Mouse (Mus musculus): ENCODE results near the gene Ppt1. TPM values are rescaled to one million over a fixed set of nuclear protein-coding genes. Genes with fewer than 3 reads are reported as not detected.
"Not testable (repeated sequence)": the region's sequence is repeated elsewhere in the genome, so short reads cannot be mapped to it uniquely, and the experiment has no call there.

Gene Ppt1
- 10 to 100 TPM; 35.4 to 40.0 TPM for total RNA-seq (2021)
- long read RNA-seq, experiment 1, transcript Ppt1-201 (9 exons, 2,381 nt): major isoform, 76 of 80 reads
- long read RNA-seq, experiment 1, partial matches to known transcripts: 2 of 80 reads
- long read RNA-seq, experiment 1, other reads (novel, unspliced or antisense): 2 of 80 reads
- long read RNA-seq, experiment 2, transcript Ppt1-201 (9 exons, 2,381 nt): major isoform, 56 of 62 reads
- long read RNA-seq, experiment 2, partial matches to known transcripts: 2 of 62 reads
- long read RNA-seq, experiment 2, other reads (novel, unspliced or antisense): 4 of 62 reads

DNA sequence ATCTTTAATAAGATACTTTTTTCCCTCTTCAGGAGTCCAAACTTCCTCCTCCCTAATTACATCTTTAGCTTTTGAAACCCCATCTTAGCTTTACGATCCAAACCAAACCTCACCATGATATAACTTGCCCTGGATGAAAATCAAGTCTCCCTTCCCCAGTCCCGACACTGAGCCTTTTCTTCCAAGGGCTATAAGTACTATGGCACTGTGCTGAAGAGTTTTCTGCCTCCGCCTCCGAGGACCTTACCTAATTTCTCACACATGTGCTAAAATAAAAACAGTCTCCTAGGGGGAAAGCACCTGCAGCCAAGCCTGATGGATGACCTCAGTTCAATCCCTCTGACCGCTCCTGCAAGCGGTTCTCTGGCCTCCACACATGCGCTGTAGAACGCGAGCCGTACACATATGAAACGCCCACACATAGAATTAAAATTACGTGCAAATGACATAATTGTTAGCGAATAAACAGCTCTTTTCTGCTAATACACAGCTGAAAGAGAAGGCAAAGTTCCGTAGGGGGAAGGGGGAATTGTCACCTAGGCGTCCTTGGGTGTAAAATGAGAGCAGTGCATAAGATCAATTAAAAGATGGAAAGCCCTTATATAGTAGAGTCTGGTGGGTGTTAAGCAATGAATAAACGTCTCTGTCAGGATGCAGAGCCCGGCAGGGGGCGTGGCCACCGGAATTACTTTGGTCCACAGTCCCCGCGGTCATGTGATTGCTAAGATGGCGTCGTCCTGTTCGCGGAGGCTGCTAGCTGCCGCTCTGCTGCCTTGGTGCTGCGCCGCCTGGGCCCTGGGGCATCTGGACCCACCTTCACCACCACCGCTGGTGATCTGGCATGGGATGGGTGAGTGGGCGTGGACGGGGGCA is at the start of gene Ppt1:
Gene Ppt1 (plus strand): TSS at position 713 of the 873 bp plus-strand sequence.
- intact Hi-C loops (cut with DNase I): loop anchor here (2.0 kb wide), 1 partner anchor 21 kb away; no protein-coding TSS in a partner anchor
- peak; percentile 84 to 88 for DNase-seq

DNA sequence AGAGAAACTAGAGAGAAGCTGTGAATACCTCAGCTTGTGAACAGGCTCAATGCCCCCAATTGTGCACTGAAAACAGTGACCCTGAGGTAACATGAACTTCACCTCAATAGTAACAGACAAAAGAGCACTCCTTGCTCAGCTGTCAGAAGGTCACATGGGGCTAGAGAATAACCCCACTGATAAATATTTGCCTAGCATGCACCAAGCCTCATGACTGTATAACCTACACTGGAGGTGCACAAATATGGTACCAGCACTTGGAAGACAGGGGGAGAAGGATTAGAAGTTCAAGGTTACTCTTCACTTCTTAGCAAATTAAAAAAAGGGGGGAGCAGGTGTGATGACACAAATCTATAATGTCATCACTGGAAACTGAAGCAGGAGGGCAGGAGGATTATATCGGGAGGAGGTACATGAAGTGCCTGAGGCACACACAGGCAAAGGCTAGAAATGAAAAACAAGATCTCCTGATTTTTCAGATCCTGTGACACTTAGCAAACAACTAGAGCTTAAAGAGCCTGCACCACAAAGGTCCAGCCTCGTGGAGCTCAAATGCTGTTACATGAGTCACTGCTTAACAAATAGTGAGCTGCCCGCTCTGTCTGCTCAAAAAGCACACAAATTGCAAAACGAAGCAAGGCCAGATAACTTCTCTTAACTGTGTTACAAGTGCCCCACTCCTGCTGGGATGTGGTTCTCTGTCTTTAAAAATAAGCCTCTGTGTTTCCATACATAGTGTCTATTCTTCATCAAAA is 46.5 kb upstream of the Ppt1 start:
- no peak for DNase-seq
- intact Hi-C loops (cut with DNase I): no loop called here

DNA sequence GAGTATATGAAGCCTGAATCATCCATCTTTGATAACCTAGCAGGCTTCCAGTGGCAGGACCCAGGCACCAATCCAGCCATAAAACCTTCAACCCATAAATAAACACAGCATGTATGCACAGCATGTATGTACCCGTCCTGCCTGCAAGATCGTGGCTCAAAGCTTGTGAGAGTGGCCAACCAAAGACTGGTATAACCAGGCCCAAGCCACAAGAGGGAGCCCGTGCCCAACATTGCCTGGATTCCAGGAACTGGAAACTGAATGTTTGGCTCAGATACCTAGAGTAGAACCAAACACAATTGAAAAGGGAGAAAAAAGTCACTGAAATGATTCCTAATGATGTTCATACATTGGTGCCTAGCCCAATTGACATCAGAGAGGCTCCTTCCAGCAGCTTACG is 27.9 kb upstream of the Ppt1 start:
- peak; percentile 73 to 82 for DNase-seq
- intact Hi-C loops (cut with DNase I): loop anchor here (2.0 to 5.0 kb wide), 4 partner anchors 54 to 274 kb away; no protein-coding TSS in a partner anchor

DNA sequence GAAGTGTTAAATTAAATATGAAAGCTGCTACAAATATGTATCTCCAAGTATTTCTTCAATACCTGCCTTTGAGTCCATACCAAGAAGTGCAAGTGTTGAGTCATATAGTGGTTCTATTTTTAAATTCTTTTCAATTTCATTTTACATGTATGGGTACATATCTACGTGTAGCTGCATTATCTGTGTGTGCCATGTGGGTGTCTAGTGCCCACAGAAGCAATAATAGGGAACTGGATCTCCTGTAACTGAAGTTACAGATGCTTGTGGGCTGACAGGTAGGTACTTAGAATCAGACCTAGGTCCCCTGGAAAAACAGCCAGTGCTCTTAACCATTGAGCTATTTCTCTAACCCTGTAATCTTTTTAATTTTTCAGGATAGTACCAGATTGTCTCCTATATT is 24.9 kb upstream of the Ppt1 start:
- intact Hi-C loops (cut with DNase I): no loop called here
- DNase-seq: no peak

DNA sequence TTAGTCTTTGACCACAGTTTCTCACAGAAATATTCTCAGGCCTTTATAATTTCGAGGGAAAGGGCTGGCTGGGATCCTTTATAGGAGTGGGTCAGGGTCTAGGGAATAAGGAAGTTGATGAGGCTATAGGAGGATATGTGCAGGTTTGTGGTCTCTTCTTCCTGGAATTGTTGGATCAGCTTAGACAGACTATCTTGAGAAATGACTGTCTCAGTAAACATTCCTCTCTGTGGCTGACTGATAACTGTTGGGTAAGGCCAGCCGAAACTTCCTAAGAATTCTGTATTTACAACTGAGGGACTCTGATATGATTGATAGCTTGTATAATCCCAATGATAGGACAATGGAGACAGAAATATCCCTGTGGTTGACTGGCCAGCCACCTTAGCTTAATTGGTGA is 24.2 kb upstream of the Ppt1 start:
- intact Hi-C loops (cut with DNase I): no loop called here
- no peak for DNase-seq

DNA sequence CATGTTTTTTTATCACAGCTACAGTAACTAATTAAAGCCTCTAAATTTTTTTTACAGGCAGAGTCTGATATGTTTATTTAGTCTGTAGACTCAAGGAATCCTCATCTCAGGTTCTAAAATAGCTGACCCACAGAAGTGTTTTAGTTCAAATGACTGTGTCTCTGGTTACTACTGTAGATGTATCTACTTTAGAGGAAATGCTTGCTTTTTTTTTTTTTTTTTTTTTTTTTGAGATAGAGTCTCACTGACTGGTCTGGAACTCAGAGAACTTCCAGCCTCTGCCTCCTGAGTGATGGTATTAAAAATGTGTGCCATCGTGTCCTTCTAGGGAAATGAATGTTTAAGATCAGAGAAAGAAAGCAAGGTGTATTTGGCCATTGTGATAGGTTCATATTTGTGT is 19.8 kb upstream of the Ppt1 start:
- DNase-seq: no peak
- intact Hi-C loops (cut with DNase I): no loop called here

DNA sequence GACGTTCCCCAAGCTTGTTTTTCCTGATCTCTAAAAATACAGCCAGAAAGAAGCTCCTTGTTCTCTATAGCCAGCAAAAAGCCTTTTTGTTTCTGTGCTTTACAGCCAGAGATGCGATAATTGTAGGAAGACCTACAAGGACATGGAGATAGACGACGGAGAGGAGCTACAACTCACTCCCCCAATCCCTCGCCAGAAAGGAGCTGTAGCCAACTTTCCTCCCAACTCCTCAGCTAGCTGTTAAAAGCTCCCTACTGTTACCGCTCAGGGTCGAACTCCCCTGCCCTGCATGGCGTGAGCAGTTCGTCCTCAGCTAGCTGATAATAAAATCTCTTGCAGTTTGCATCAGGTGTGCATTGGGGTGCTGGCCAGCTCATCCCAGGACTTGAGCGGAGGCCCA is 15.1 kb upstream of the Ppt1 start:
- DNase-seq; intact Hi-C loops (cut with DNase I): not testable (repeated sequence)

DNA sequence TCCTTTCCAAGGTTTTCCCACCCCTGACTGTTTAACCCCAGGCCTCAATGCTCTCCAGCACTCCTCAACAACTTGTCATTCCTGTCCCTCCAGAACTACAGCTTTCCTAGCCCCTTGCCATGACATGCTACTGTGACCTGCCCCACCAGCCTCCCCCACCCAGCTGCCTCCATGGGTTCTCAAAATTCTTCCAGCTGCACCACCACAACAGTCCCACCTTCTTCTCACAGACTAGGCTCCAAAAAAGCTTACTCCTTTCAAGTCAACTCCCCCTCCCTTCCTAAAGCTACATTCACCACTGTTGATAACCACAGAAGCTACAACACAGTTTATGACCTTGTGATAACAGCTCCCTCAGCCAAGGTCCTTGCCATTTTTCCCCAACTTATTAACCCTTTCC is 8.4 kb upstream of the Ppt1 start:
- intact Hi-C loops (cut with DNase I): no loop called here
- no peak for DNase-seq

DNA sequence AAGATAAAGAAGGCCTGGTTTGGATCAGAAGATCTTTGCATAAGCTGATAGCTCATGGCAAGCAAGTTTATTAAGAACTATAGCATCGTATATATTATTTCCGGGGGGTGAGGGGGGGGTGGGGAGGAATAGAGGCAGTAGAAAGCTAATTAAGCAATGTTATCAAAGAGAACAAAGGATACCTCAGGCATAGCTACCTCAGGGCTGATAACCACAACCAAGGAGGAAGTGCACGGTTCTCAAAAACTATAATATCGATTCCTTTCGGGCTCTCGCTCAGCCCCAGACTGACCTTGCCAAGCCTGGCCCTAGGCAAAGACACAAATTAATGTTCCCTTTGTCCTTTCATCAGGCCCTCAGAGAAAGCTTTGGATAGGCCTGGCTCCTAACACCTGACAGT is 6.7 kb upstream of the Ppt1 start:
- intact Hi-C loops (cut with DNase I): no loop called here
- no peak for DNase-seq

DNA sequence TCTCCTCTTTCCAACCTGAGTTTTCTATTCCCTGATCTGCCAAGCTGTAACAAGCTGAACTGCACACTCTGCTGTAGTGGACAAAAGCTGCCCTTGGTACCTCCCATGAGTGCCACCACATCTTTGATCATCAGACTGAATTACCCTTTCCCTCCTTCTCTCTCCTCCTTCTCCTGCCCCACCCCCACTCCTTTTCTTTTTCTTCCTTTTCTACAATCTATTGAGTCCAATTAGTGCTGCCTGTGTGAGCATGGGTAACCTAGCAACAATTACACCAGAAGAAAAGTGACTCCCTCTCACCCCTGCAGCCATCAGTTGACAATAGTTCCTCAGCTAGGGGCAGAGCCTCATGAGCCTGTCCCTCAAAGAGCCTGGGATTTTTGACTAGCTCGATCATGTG is 4.2 kb upstream of the Ppt1 start:
- intact Hi-C loops (cut with DNase I): no loop called here
- no peak for DNase-seq

DNA sequence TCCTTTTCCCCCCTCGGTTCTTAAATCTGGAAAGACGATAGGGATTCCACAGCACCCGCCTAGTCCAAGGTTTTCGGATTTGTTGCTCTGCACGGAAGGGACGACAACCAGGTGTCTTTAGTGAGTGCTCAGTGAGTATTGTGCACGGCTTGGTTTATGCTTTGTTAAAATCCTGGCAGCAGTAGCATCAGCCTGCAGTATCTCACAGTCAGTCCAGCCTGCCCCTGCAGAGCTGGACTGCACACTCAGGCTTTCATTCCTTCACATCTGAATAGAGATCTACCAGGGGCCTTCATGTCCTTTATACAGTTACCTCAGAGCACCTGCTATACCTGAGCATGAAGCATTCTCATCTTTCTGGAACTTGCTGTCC is 347 bp downstream of the Ppt1 start:
- intact Hi-C loops (cut with DNase I): loop anchor here (2.0 kb wide), 1 partner anchor 20 kb away; no protein-coding TSS in a partner anchor
- no peak for DNase-seq

DNA sequence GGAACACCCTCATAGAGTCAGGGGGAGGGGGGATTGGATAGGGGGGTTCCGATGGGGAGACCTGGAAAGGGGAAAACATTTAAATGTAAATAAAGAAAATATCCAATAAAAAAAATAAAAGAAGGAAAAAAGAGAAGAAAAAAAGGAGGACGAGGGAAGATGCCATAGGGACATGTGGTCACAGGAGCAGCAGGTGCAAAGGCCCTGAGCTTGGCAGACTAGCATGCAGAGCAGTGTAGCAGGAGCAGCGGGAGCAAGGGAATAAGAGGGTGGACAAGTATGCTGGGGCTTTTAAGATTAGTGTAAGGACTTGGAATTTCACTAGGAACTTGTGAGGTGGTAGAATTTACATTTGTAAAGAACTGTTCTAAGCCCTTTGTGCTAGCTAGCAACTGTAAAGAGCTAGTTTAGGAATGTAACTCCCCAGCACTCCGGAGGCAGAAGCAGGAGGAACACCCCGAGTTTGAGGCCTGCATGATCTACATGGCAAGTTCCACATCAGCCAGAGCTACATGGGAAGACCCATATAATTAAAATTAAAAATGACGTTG is 1.2 kb downstream of the Ppt1 start:
- no peak for DNase-seq
- intact Hi-C loops (cut with DNase I): loop anchor here (2.0 kb wide), 1 partner anchor 20 kb away; no protein-coding TSS in a partner anchor

DNA sequence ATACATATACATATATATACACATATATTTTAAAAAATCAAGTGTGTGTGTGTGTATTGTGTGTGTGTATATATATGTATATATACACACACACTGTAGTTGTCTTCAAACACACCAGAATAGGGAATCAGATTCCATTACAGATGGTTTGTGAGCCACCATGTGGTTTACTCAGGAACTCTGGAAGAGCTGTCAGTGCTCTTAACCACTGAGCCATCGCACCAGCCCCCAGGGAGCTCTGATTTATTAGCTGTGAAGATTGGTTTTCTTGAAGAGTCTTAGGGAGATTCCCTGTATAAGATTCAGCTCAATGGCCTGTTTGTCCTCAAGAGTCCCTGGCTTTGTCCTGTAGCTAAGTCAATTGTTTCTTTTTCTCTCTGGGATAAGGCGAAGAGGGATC is 2.0 kb downstream of the Ppt1 start:
- intact Hi-C loops (cut with DNase I): loop anchor here (2.0 kb wide), 1 partner anchor 19 kb away; no protein-coding TSS in a partner anchor
- no peak for DNase-seq

DNA sequence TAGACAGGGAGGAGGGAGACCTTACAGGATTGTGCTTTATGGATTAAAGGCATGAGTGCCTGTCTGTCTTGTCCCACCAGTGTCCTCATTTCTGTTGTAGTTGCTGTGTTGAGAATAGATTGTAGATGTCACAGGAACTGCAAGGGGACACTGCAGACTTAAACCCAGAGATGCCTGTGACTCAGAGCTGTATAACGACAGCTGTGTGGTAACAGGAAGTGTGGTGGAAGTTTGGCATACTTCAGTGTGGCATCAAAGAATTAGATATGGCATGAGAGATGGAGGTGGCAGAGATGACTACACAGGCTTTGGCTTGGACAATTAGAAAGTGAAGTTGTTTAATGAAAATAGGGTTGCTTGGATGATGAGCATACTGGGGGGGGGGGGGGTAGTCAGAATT is 2.4 kb downstream of the Ppt1 start:
- intact Hi-C loops (cut with DNase I): no loop called here
- DNase-seq: no peak

DNA sequence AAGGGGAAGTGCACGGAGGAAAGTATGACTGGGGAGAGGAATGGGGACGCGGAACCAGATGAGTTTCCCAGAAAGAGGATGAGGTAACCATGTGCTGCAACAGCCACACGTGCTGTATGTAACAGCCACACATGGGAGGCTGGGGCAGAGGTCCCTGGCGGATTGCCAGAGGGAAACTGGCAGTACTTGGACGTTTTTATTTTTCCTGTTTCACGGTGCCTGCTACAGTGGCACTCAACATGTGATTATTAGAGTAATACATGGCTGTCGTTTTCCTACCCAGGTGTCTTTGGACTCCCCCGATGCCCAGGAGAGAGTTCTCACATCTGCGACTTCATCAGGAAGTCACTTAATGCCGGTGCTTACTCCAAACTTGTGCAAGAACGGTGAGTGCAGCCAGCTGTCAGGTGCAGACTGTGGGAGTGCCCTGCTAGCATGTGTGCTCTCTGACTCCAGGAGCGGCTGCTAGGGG is 12.1 kb downstream of the Ppt1 start:
- intact Hi-C loops (cut with DNase I): no loop called here
- peak; percentile 36 to 40 for DNase-seq

DNA sequence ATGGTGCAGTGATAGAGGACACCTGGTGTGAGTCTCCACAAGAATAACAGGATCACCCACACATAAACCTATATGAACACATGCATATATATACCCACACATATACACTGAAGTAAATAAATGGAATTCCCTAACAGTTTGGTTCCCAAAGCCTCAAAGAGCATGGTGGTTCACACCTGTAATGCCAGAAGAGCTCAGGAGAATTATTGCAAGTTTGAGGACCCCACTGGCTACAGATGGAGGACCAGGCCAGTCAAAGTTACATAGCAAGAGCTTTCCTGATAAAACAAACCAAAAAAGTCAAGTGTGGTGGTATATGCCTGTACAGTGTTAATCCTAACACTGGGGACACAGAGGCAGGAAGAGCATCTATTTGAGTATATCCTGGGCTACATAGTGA is 15.5 kb downstream of the Ppt1 start:
- no peak for DNase-seq
- intact Hi-C loops (cut with DNase I): no loop called here

DNA sequence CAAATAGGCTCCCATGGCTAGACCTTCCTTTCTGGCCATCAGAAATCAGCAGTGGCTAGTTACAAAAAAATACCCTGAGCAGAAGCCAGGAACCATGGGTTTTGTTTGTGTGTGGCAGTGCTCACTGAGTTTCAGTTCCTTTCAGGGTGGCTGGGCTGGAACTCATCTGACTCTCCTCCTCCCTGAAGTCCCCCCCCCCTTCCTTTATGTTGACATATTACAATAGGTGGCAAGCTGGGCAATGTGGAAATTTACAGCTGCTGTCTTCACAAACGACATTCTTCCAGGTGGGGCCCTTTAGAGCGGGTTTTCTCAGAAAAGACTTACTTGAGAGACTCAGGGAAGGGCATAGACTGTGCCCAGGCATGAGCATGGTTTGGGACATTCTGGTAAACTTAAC is 17.6 kb downstream of the Ppt1 start:
- DNase-seq: no peak
- intact Hi-C loops (cut with DNase I): no loop called here

DNA sequence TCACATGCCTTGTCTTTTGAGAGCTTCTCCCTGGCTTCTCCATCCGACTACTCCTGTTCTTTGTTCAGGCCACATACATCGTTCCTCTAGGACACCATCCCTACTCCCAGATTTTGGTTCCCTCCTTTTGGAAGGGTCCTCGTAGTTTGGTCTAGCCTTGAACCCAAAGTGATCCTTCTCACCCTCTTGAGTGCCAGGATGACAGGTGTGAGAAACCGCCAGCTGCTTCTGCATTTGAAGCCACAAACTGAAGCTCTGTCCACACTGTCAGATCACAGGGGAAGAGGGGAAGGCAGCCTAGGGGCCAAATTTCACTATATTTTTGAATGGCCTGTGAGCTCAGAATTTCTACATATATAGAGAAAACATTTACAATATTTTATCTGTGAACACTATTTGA is 18.7 kb downstream of the Ppt1 start:
- intact Hi-C loops (cut with DNase I): no loop called here

DNA sequence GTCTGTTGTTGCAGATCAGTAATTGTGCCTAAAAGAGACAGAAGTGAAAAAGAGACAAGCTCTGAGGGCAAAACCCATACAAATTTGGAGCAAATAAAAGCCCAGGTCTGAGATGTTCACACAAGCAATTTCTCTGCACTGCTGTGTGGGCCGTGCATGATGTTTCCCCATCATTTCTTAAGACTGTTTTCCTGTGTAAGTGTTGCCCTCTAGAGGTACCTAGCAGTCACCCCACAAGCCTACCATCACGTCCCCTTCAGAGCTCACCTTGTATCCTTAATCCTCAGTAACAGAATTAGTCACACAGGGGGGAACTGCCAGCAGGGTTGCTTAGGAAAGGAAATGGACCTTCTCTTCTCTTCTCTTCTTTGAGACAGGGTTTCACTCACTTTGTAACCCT is 21.9 kb downstream of the Ppt1 start:
- intact Hi-C loops (cut with DNase I): loop anchor here (2.0 kb wide), 1 partner anchor 21 kb away; the partner anchor contains the start of gene Ppt1
- no peak for DNase-seq

More for the DNA sequence above, 18.7 kb downstream of the Ppt1 start:
- DNase-seq: no peak

DNA sequence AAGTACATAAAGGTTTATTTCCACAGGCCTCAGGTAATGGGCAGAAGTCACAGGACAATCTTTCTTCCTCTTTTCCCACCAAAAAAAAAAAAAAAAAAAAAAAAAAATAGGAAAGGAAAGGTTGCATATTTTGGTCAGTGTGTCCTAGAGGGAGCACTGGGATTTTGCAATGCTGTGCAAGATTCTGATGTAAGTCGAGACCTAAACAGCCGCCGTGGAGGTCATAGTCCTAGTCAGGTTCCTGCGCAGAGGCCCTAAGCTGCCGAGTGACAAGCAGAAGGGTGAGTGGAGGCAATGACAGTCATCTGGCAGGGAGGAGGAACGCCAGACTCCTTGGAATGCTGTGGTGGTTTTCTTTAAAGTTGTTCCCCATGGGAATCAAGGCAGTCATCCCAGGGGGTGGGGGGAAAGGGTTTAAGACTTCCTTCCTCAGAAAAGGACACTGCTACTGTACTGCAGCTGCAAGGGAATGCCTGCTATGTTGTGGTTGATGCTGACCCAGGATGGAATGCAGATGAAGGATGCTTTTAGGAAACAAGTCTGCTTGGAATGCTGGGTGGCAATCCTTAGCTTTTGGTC is 23.1 kb downstream of the Ppt1 start:
- intact Hi-C loops (cut with DNase I): no loop called here
- no peak for DNase-seq
